Comparison of ENCODE assay signal across 8 mouse cellular contexts in genomic region chr19:44299078-44299477, GRCm38 (mm10). TPM values are rescaled to one million over a fixed set of nuclear protein-coding genes. Genes with fewer than 3 reads are reported as not detected.
A peak's percentile ranks its signal among the peaks of the same experiment; 100 is the strongest.
DNase-seq lines count a peak whose midpoint lies in the region; ATAC-seq and TF ChIP-seq lines count a peak whose summit lies in the region.

No protein-coding gene starts in this region.

- peak overlapping the region; percentile 29 for H3K4me3 ChIP-seq in heart, embryonic 10.5 days
- peak overlapping the region in 2 of 3 experiments; percentile 2 to 92 for H3K4me3 ChIP-seq in CH12.LX (replicated peaks in 1 of 3; ENCODE audit: low read depth in 2 of 3, low read length in 2 of 3, poor library complexity in 1 of 3)
- peak overlapping the region; percentile 95 for H3K4me3 ChIP-seq in forebrain, postnatal 0 days (ENCODE audit: low read depth, low read length)
- peak overlapping the region; percentile 79 for H3K4me3 ChIP-seq in liver, embryonic 16.5 days (ENCODE audit: low read depth, low read length)

- peaks cover 91% of the 10 kb centered on the region for H3K36me3 ChIP-seq in heart, embryonic 10.5 days
- H3K36me3 ChIP-seq in CH12.LX (replicated peaks in 1 of 2; ENCODE audit: control insufficient read depth in 1 of 2, insufficient read depth in 1 of 2, low read length in 1 of 2): peaks cover 81 to 88% of the 10 kb centered on the region in 2 experiments
- peaks cover 61% of the 10 kb centered on the region for H3K36me3 ChIP-seq in forebrain, postnatal 0 days (ENCODE audit: insufficient read depth)
- H3K36me3 ChIP-seq in liver, embryonic 16.5 days (ENCODE audit: control insufficient read depth, insufficient read depth): peaks cover 42% of the 10 kb centered on the region

- 92% methylated on average over 9 of the region's 9 CpGs for WGBS in heart, embryonic 10.5 days
- WGBS in forebrain, postnatal 0 days: 73% methylated on average over 9 of the region's 9 CpGs
- 81% methylated on average over 9 of the region's 9 CpGs for WGBS in liver, embryonic 16.5 days (ENCODE audit: insufficient replicate concordance)

- H3K27me3 ChIP-seq in heart, embryonic 10.5 days (ENCODE audit: insufficient read depth, poor library complexity, severe bottlenecking): 0 out of 2 replicates have a peak, but pooled peaks cover 4% of the 10 kb centered on the region
- no peaks in the 10 kb centered on the region for H3K27me3 ChIP-seq in CH12.LX (replicated peaks)
- H3K27me3 ChIP-seq in forebrain, postnatal 0 days (ENCODE audit: insufficient read depth, low read length): no peaks in the 10 kb centered on the region
- H3K27me3 ChIP-seq in liver, embryonic 16.5 days (ENCODE audit: control insufficient read depth, insufficient read depth, low read depth, low read length): no peaks in the 10 kb centered on the region

- TF ChIP-seq RAD21 in CH12.LX (IDR thresholded peaks at IDR 0.05; ENCODE audit: low read depth, low read length): no peak

- no peak for TF ChIP-seq EP300 in CH12.LX (IDR thresholded peaks at IDR 0.05; ENCODE audit: low read length)

- in situ Hi-C loops in CH12.LX (cut with MboI; ENCODE audit: low pct_ligation_motif_present, low pct_unique_long_range_greater_than_20kb, low sequenced_read_pairs): loop anchor here (5.0 kb wide), 1 partner anchor 52 kb away; no protein-coding TSS in a partner anchor

- no peak for DNase-seq in heart, embryonic 10.5 days (ENCODE audit: low spot score)
- no peak for DNase-seq in heart, adult 9 months (ENCODE audit: low spot score in 2 of 2)
- DNase-seq in CH12.LX (ENCODE audit: extremely low read depth): no peak
- no peak for DNase-seq in forebrain, postnatal 0 days
- DNase-seq in thymus, adult 18-20 months: no peak
- no peak for DNase-seq in left cerebral cortex, adult 18-20 months (ENCODE audit: low spot score in 2 of 2)
- DNase-seq in cerebellum, adult 11-12 months: no peak

- dilution Hi-C loops in CH12.LX (cut with MboI; ENCODE audit: extremely low pct_ligation_motif_present, extremely low pct_unique_long_range_greater_than_20kb, low sequenced_read_pairs): no loop called here

- no peak for TF ChIP-seq CTCF in CH12.LX (conservative IDR thresholded peaks at IDR 0.05 in 1 of 2, IDR thresholded peaks at IDR 0.05 in 1 of 2; ENCODE audit: low read depth in 2 of 2, low read length in 2 of 2)
- TF ChIP-seq CTCF in forebrain, postnatal 0 days (IDR thresholded peaks at IDR 0.05; ENCODE audit: low read depth): no peak

- no peak overlapping the region for H3K27ac ChIP-seq in heart, embryonic 10.5 days
- H3K27ac ChIP-seq in CH12.LX (ENCODE audit: insufficient read depth, low read depth): no peak overlapping the region
- no peak overlapping the region for H3K27ac ChIP-seq in forebrain, postnatal 0 days (ENCODE audit: low read depth, low read length)
- H3K27ac ChIP-seq in liver, embryonic 16.5 days (ENCODE audit: low read length): no peak overlapping the region; the same call in 1 of the 2 replicates

- H3K4me2 ChIP-seq in CH12.LX (ENCODE audit: insufficient read depth, low read depth, poor library complexity, severe bottlenecking): peak overlapping the region; percentile 85
- peak overlapping the region; percentile 98 for H3K4me2 ChIP-seq in forebrain, postnatal 0 days (ENCODE audit: low read depth)
- peak overlapping the region; percentile 91 for H3K4me2 ChIP-seq in liver, embryonic 16.5 days (ENCODE audit: low read depth, low read length)

- no peak for ATAC-seq in forebrain, postnatal 0 days
- ATAC-seq in liver, embryonic 16.5 days (ENCODE audit: low read depth): no peak

- H3K9ac ChIP-seq in CH12.LX (ENCODE audit: insufficient read depth, low read depth): peak overlapping the region; percentile 15; the same call in 1 of the 2 replicates
- 0 out of 2 replicates have a peak overlapping the region, but pooled peaks have one; percentile 98 for H3K9ac ChIP-seq in forebrain, postnatal 0 days
- peak overlapping the region; percentile 4; the same call in 1 of the 2 replicates for H3K9ac ChIP-seq in liver, embryonic 16.5 days (ENCODE audit: low read depth, low read length)

- no peak for TF ChIP-seq POLR2A in CH12.LX (IDR thresholded peaks at IDR 0.05; ENCODE audit: low read depth, low read length)

- peaks cover 61% of the 10 kb centered on the region for H3K4me1 ChIP-seq in heart, embryonic 10.5 days
- H3K4me1 ChIP-seq in CH12.LX (ENCODE audit: control insufficient read depth in 1 of 2, insufficient read depth in 2 of 2): peaks cover 18 to 57% of the 10 kb centered on the region in 2 experiments
- H3K4me1 ChIP-seq in forebrain, postnatal 0 days (ENCODE audit: insufficient read depth): peaks cover 31% of the 10 kb centered on the region; the same call in 1 of the 2 replicates
- peaks cover 79% of the 10 kb centered on the region for H3K4me1 ChIP-seq in liver, embryonic 16.5 days (ENCODE audit: control insufficient read depth, low read depth, low read length)

- H3K9me3 ChIP-seq in heart, embryonic 10.5 days: no peaks in the 10 kb centered on the region
- H3K9me3 ChIP-seq in CH12.LX (replicated peaks; ENCODE audit: low read length): no peaks in the 10 kb centered on the region
- no peaks in the 10 kb centered on the region for H3K9me3 ChIP-seq in forebrain, postnatal 0 days (ENCODE audit: low read length)
- H3K9me3 ChIP-seq in liver, embryonic 16.5 days (replicated peaks; ENCODE audit: control insufficient read depth, low read length): no peaks in the 10 kb centered on the region

- peaks cover 75% of the 10 kb centered on the region for H3K79me2 ChIP-seq in CH12.LX (replicated peaks; ENCODE audit: control insufficient read depth, extremely low read depth, insufficient read depth, poor library complexity, severe bottlenecking)

TF ChIP-seq in CH12.LX, 34 proteins besides CTCF, POLR2A, EP300 and RAD21:
- TF ChIP-seq ETS1 (conservative IDR thresholded peaks at IDR 0.05; ENCODE audit: low read depth, low read length): no peak
- TF ChIP-seq TCF12 (IDR thresholded peaks at IDR 0.05; ENCODE audit: low read depth, low read length): no peak
- TF ChIP-seq JUND (conservative IDR thresholded peaks at IDR 0.05; ENCODE audit: low read depth, low read length): no peak
- peak; percentile 64 for TF ChIP-seq MXI1 (IDR thresholded peaks at IDR 0.05; ENCODE audit: low read depth, low read length)
- TF ChIP-seq ELF1 (IDR thresholded peaks at IDR 0.05; ENCODE audit: low read depth, low read length): no peak
- TF ChIP-seq KAT2A (IDR thresholded peaks at IDR 0.05; ENCODE audit: insufficient replicate concordance, low read length): no peak
- TF ChIP-seq USF1 (IDR thresholded peaks at IDR 0.05; ENCODE audit: low read depth, low read length): no peak
- no peak for TF ChIP-seq MAZ (IDR thresholded peaks at IDR 0.05; ENCODE audit: low read depth, low read length)
- no peak for TF ChIP-seq MAX (IDR thresholded peaks at IDR 0.05; ENCODE audit: low read length)
- TF ChIP-seq SIN3A (IDR thresholded peaks at IDR 0.05; ENCODE audit: low read length): peak; percentile 36; the same call in 1 of the 2 replicates
- no peak for TF ChIP-seq USF2 (conservative IDR thresholded peaks at IDR 0.05; ENCODE audit: low read depth, low read length)
- no peak for TF ChIP-seq UBTF (IDR thresholded peaks at IDR 0.05; ENCODE audit: low read depth, low read length)
- no peak for TF ChIP-seq RCOR1 (conservative IDR thresholded peaks at IDR 0.05; ENCODE audit: low read depth, low read length)
- TF ChIP-seq ZC3H11A (IDR thresholded peaks at IDR 0.05; ENCODE audit: low read depth, low read length): no peak
- no peak for TF ChIP-seq POLR2AphosphoS2 (IDR thresholded peaks at IDR 0.05; ENCODE audit: low read depth, low read length)
- no peak for TF ChIP-seq IRF4 (IDR thresholded peaks at IDR 0.05; ENCODE audit: low read depth, low read length)
- TF ChIP-seq HCFC1 (IDR thresholded peaks at IDR 0.05; ENCODE audit: low read depth, low read length): no peak
- no peak for TF ChIP-seq PAX5 (IDR thresholded peaks at IDR 0.05; ENCODE audit: low read length)
- TF ChIP-seq CHD1 (IDR thresholded peaks at IDR 0.05; ENCODE audit: low read depth, low read length): no peak
- no peak for TF ChIP-seq MYC (IDR thresholded peaks at IDR 0.05; ENCODE audit: low read depth, low read length)
- no peak for TF ChIP-seq ZKSCAN1 (IDR thresholded peaks at IDR 0.05; ENCODE audit: borderline replicate concordance, low read depth, low read length)
- TF ChIP-seq BHLHE40 (IDR thresholded peaks at IDR 0.05; ENCODE audit: low read depth, low read length): peak; percentile 77
- peak; percentile 11; the same call in 1 of the 2 replicates for TF ChIP-seq ZMIZ1 (IDR thresholded peaks at IDR 0.05; ENCODE audit: low read depth, low read length)
- no peak for TF ChIP-seq ZNF384 (IDR thresholded peaks at IDR 0.05; ENCODE audit: low read depth, low read length)
TF ChIP-seq in CH12.LX: peak in this region for 4.

RNA-seq across cellular contexts. Expression of gene Scd2, which starts 5.6 kb away (rescaled TPM):
- polyA plus RNA-seq in heart, embryonic 10.5 days (2016; fragmentation: Nextera tagmentation; extraction: Ambion mirVana): 195 and 207 TPM in 2 replicates
- 204 and 212 TPM in 2 replicates for total RNA-seq in CH12.LX (2012; rRNA removed)
- 123 and 205 TPM in 2 replicates for total RNA-seq in CH12.LX (2014; rRNA removed)
- polyA plus RNA-seq in CH12.LX (2012; ENCODE audit: insufficient read length, low read depth): 274 and 408 TPM in 2 replicates
- 540 and 696 TPM in 2 replicates for total RNA-seq in forebrain, postnatal 0 days (2014; rRNA removed)
- 162 and 210 TPM in 2 replicates for polyA plus RNA-seq in forebrain, postnatal 0 days (2015; fragmentation: Nextera tagmentation; extraction: Ambion mirVana)
- polyA plus RNA-seq in liver, embryonic 16.5 days (2015; fragmentation: Nextera tagmentation; extraction: Ambion mirVana): 131 and 147 TPM in 2 replicates
- 100 to 1,000 TPM; 581 to 588 TPM for total RNA-seq in left cerebral cortex, adult 18-20 months (2021)

RNA-seq across cellular contexts. Expression of gene Scd4, which starts 33.8 kb away (rescaled TPM):
- 0.06 and 0.16 TPM in 2 replicates for polyA plus RNA-seq in heart, embryonic 10.5 days (2016; fragmentation: Nextera tagmentation; extraction: Ambion mirVana)
- 0.08 TPM in 1 of 2 replicates, not detected in the other for total RNA-seq in CH12.LX (2012; rRNA removed)
- 0.18 TPM in 1 of 2 replicates, not detected in the other for total RNA-seq in CH12.LX (2014; rRNA removed)
- polyA plus RNA-seq in CH12.LX (2012; ENCODE audit: insufficient read length, low read depth): 0.10 and 0.11 TPM in 2 replicates
- 0.23 and 0.43 TPM in 2 replicates for total RNA-seq in forebrain, postnatal 0 days (2014; rRNA removed)
- 0.11 and 0.25 TPM in 2 replicates for polyA plus RNA-seq in forebrain, postnatal 0 days (2015; fragmentation: Nextera tagmentation; extraction: Ambion mirVana)
- polyA plus RNA-seq in liver, embryonic 16.5 days (2015; fragmentation: Nextera tagmentation; extraction: Ambion mirVana): 0.04 and 0.07 TPM in 2 replicates
- total RNA-seq in left cerebral cortex, adult 18-20 months (2021): 1 to 10 TPM; 2.2 to 2.7 TPM

Comparison
In these comparisons a context has a peak if more than half of its experiments do, and no peak if none do; other contexts are left out.
1. H3K4me3 ChIP-seq: peak in every context shown above with its lines; median percentile 95 in forebrain, postnatal 0 days; 79 in liver, embryonic 16.5 days; 47 in CH12.LX; 29 in heart, embryonic 10.5 days.
2. H3K9ac ChIP-seq: peak in every context shown above with its lines; median percentile 98 in forebrain, postnatal 0 days; 15 in CH12.LX; 4 in liver, embryonic 16.5 days.